Mouse (Mus musculus) lung, postnatal 14 days (tissue): ENCODE measurements around the gene Tap1.
"Not testable (repeated sequence)": the region's sequence is repeated elsewhere in the genome, so short reads cannot be mapped to it uniquely, and the experiment has no call there.

Source experiments
- DNase-seq: peaks from one replicate; pipeline ENCODE4 v3.0.0; 2021

Tap1 gene

GRCm38 (mm10) chr17:34205021-34205745 lies 17.8 kb downstream of the Tap1 start:
- DNase-seq = peak; percentile 52

- peak; percentile 36 for DNase-seq
Measured at GRCm38 (mm10) chr17:34205746-34206176, 18.4 kb downstream of the Tap1 start.

- no peak for DNase-seq
Measured at GRCm38 (mm10) chr17:34206731-34207130, 19.4 kb downstream of the Tap1 start.

GRCm38 (mm10) chr17:34207456-34207855 lies 20.1 kb downstream of the Tap1 start:
- no peak for DNase-seq

GRCm38 (mm10) chr17:34207866-34208265 lies 20.5 kb downstream of the Tap1 start:
- DNase-seq = no peak

GRCm38 (mm10) chr17:34208421-34208820 lies 21.1 kb downstream of the Tap1 start:
- DNase-seq = no peak

- no peak for DNase-seq
Measured at GRCm38 (mm10) chr17:34209680-34210079, 22.3 kb downstream of the Tap1 start.

GRCm38 (mm10) chr17:34210599-34210998 lies 23.2 kb downstream of the Tap1 start:
- no peak for DNase-seq

GRCm38 (mm10) chr17:34211746-34212365 lies 24.5 kb downstream of the Tap1 start:
- no peak for DNase-seq

GRCm38 (mm10) chr17:34213936-34214335 lies 26.6 kb downstream of the Tap1 start:
- no peak for DNase-seq

GRCm38 (mm10) chr17:34215176-34215575 lies 27.8 kb downstream of the Tap1 start:
- no peak for DNase-seq

- no peak for DNase-seq
Measured at GRCm38 (mm10) chr17:34217216-34217928, 30.0 kb downstream of the Tap1 start.

- no peak for DNase-seq
Measured at GRCm38 (mm10) chr17:34217986-34218385, 30.6 kb downstream of the Tap1 start.

- peak; percentile 54 for DNase-seq
Measured at GRCm38 (mm10) chr17:34218675-34219074, 31.3 kb downstream of the Tap1 start.

- DNase-seq = peak; percentile 72
Measured at GRCm38 (mm10) chr17:34219096-34219495, 31.7 kb downstream of the Tap1 start.

- not testable (repeated sequence) for DNase-seq
Measured at GRCm38 (mm10) chr17:34219801-34220200, 32.4 kb downstream of the Tap1 start.

GRCm38 (mm10) chr17:34220401-34220800 lies 33.0 kb downstream of the Tap1 start:
- DNase-seq = not testable (repeated sequence)

GRCm38 (mm10) chr17:34224816-34225215 lies 37.5 kb downstream of the Tap1 start:
- DNase-seq = no peak

GRCm38 (mm10) chr17:34225426-34225825 lies 38.1 kb downstream of the Tap1 start:
- DNase-seq = no peak

- not testable (repeated sequence) for DNase-seq
Measured at GRCm38 (mm10) chr17:34225911-34226310, 38.6 kb downstream of the Tap1 start.

- not testable (repeated sequence) for DNase-seq
Measured at GRCm38 (mm10) chr17:34230971-34231370, 43.6 kb downstream of the Tap1 start.

GRCm38 (mm10) chr17:34232021-34232420 lies 44.7 kb downstream of the Tap1 start:
- DNase-seq = not testable (repeated sequence)

- DNase-seq = peak; percentile 86
Measured at GRCm38 (mm10) chr17:34234926-34235325, 47.6 kb downstream of the Tap1 start.

- DNase-seq = peak; percentile 64
Measured at GRCm38 (mm10) chr17:34236691-34237090, 49.3 kb downstream of the Tap1 start.
